Mouse (Mus musculus): Measurements from ENCODE around the gene Lyve1. TPM values are rescaled to one million over a fixed set of nuclear protein-coding genes. Genes with fewer than 3 reads are reported as not detected.

Gene Lyve1
- polyA plus RNA-seq, 1 experiment from 2014 or later, result 0.14 TPM

DNA sequence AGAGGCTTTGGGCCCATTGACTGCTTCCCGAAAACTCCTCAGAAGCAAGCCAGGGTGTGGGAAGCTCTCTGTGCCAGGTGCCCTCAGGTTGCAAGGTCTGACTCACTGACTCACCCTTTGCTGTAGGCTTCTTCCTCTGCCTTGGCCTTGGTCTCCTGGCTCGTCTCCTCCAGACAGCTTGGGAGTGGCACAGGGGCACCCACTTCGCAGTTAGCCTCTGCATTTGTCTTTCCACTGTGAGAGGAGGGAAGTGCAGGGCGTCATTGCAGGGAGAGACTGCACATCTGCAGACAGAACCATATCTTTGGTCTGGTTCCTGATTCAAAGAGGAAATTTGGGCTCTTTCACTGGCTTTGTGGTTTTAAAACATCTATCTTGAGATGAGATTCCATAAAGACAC lies 15.0 kb upstream of the Lyve1 start:
- WGBS, result 84% methylated on average over 4 of the region's 4 CpGs
- Histone ChIP-seq H3K36me3 (no peaks in the 10 kb centered on the region), H3K4me2 (no peak overlapping the region), H3K9ac (replicated peaks) (no peak overlapping the region), H3K4me3 (replicated peaks) (no peak overlapping the region), H3K4me1 (replicated peaks) (no peaks in the 10 kb centered on the region), H3K27ac (no peak overlapping the region), H3K9me3 (no peaks in the 10 kb centered on the region), H3K27me3 (no peaks in the 10 kb centered on the region)
- ATAC-seq (ENCODE audit: insufficient number of reproducible peaks, insufficient read depth, low FRiP score, low TSS enrichment, low read depth), result no peak

GRCm38 (mm10) chr7:110876965-110877364 lies 13.9 kb upstream of the Lyve1 start:
- no peak overlapping the region for H3K9ac ChIP-seq (replicated peaks)
- H3K4me3 ChIP-seq (replicated peaks), result no peak overlapping the region
- H3K4me1 ChIP-seq (replicated peaks), result peaks cover 5% of the 10 kb centered on the region; the same call in 1 of the 2 replicates
- no peak overlapping the region for H3K27ac ChIP-seq
- no peak for ATAC-seq (ENCODE audit: insufficient number of reproducible peaks, insufficient read depth, low FRiP score, low TSS enrichment, low read depth)
- H3K36me3 ChIP-seq, result no peaks in the 10 kb centered on the region
- H3K4me2 ChIP-seq, result no peak overlapping the region
- H3K27me3 ChIP-seq, result no peaks in the 10 kb centered on the region
- H3K9me3 ChIP-seq, result no peaks in the 10 kb centered on the region
- WGBS, result 78% methylated on average over 4 of the region's 4 CpGs

DNA sequence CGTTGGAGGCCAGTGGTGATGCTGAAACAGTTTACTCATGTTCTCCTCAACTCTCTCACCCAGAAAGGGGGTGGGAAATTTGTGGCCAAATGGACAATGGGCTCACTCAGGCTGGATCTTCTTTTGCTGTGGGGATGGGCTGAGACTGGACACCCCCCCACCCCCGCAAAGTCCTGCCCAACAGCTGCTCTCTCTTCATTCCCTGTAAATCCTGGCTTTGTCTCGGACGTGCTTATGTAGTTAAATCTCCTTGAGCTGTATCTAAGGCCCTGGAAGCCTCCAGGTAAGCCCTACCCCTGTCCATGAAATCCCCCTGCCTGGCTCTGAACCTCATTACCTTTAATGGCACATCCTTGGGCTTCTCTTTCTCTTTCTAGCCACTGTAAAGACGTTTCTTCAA lies 5.8 kb upstream of the Lyve1 start:
- Histone ChIP-seq H3K27ac (no peak overlapping the region), H3K4me2 (no peak overlapping the region), H3K27me3 (no peaks in the 10 kb centered on the region; the same call in 1 of the 2 replicates), H3K9me3 (no peaks in the 10 kb centered on the region), H3K4me3 (replicated peaks) (no peak overlapping the region), H3K36me3 (no peaks in the 10 kb centered on the region), H3K4me1 (replicated peaks) (peaks cover 10% of the 10 kb centered on the region; the same call in 1 of the 2 replicates), H3K9ac (replicated peaks) (no peak overlapping the region)
- WGBS, result 68% methylated on average over 5 of the region's 5 CpGs
- no peak for ATAC-seq (ENCODE audit: insufficient number of reproducible peaks, insufficient read depth, low FRiP score, low TSS enrichment, low read depth)

DNA sequence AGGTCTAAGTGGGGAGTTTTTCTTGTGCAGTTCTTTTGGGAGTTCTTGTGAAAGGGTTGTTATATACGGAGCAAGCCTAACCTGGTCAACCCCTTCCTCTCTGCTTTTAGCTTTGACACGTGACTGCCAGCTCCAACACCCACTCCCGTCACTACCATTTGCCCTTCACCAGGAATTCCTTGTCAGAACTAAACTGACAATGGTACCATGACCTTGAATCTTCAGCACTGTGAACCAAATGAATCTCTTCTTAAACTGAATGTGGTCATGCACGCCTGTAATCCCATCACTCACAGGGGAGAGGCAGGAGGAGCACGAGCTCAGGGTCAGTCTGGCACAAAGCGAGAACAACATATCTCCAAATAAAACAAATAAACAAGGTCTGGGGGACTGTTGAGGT lies 4.1 kb upstream of the Lyve1 start:
- Histone ChIP-seq H3K4me2 (no peak overlapping the region), H3K4me1 (replicated peaks) (0 out of 2 replicates have a peak, but pooled peaks cover 5% of the 10 kb centered on the region), H3K27me3 (no peaks in the 10 kb centered on the region; the same call in 1 of the 2 replicates), H3K9ac (replicated peaks) (no peak overlapping the region), H3K4me3 (replicated peaks) (no peak overlapping the region), H3K36me3 (no peaks in the 10 kb centered on the region), H3K9me3 (no peaks in the 10 kb centered on the region), H3K27ac (no peak overlapping the region)
- WGBS, result 85% methylated on average over 6 of the region's 6 CpGs
- ATAC-seq (ENCODE audit: insufficient number of reproducible peaks, insufficient read depth, low FRiP score, low TSS enrichment, low read depth), result no peak

- Histone ChIP-seq H3K27me3 (no peaks in the 10 kb centered on the region; the same call in 1 of the 2 replicates), H3K27ac (no peak overlapping the region), H3K4me1 (replicated peaks) (0 out of 2 replicates have a peak, but pooled peaks cover 4% of the 10 kb centered on the region), H3K4me3 (replicated peaks) (no peak overlapping the region), H3K4me2 (no peak overlapping the region), H3K36me3 (no peaks in the 10 kb centered on the region), H3K9me3 (no peaks in the 10 kb centered on the region), H3K9ac (replicated peaks) (no peak overlapping the region)
- 90% methylated on average over 3 of the region's 3 CpGs for WGBS
- ATAC-seq (ENCODE audit: insufficient number of reproducible peaks, insufficient read depth, low FRiP score, low TSS enrichment, low read depth), result no peak
Observed at GRCm38 (mm10) chr7:110866021-110866420, 3.0 kb upstream of the Lyve1 start.

GRCm38 (mm10) chr7:110865570-110865969 lies 2.5 kb upstream of the Lyve1 start:
- Histone ChIP-seq H3K9me3 (no peaks in the 10 kb centered on the region), H3K4me3 (replicated peaks) (no peak overlapping the region), H3K27me3 (no peaks in the 10 kb centered on the region; the same call in 1 of the 2 replicates), H3K27ac (no peak overlapping the region), H3K9ac (replicated peaks) (no peak overlapping the region), H3K36me3 (no peaks in the 10 kb centered on the region), H3K4me1 (replicated peaks) (0 out of 2 replicates have a peak, but pooled peaks cover 4% of the 10 kb centered on the region), H3K4me2 (no peak overlapping the region)
- WGBS, result 80% methylated on average over 6 of the region's 6 CpGs
- ATAC-seq (ENCODE audit: insufficient number of reproducible peaks, insufficient read depth, low FRiP score, low TSS enrichment, low read depth), result no peak

DNA sequence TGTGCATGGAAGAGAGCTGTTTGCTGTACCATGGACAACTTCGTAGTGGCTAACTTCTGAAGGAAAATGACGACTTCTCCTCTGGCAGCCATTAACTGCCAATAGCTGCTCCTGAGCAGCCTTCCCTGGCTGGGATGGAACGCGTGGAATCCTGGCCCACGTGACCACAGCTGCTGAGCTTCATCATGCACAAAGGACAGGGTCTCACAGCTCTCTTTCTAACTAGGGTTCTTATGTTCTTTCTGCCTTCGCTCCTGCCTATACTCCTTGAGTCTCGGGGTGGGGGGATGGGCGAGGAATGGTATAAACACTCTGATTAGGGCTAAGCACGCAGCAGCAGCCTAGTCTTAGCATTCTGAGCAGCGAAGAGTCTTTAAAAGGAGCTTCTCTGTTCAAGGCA lies 2.0 kb upstream of the Lyve1 start:
- H3K27me3 ChIP-seq, result no peaks in the 10 kb centered on the region; the same call in 1 of the 2 replicates
- no peak overlapping the region for H3K4me3 ChIP-seq (replicated peaks)
- no peaks in the 10 kb centered on the region for H3K36me3 ChIP-seq
- 0 out of 2 replicates have a peak, but pooled peaks cover 7% of the 10 kb centered on the region for H3K4me1 ChIP-seq (replicated peaks)
- no peak overlapping the region for H3K27ac ChIP-seq
- no peak overlapping the region for H3K4me2 ChIP-seq
- ATAC-seq (ENCODE audit: insufficient number of reproducible peaks, insufficient read depth, low FRiP score, low TSS enrichment, low read depth), result peak; percentile 80; the same call in 1 of the 2 replicates
- H3K9me3 ChIP-seq, result no peaks in the 10 kb centered on the region
- no peak overlapping the region for H3K9ac ChIP-seq (replicated peaks)
- 38% methylated on average over 10 of the region's 10 CpGs for WGBS

- Histone ChIP-seq H3K9ac (replicated peaks) (no peak overlapping the region), H3K27ac (no peak overlapping the region), H3K9me3 (no peaks in the 10 kb centered on the region), H3K4me1 (replicated peaks) (0 out of 2 replicates have a peak, but pooled peaks cover 6% of the 10 kb centered on the region), H3K4me3 (replicated peaks) (no peak overlapping the region), H3K27me3 (no peaks in the 10 kb centered on the region), H3K4me2 (no peak overlapping the region), H3K36me3 (no peaks in the 10 kb centered on the region)
- WGBS, result 56% methylated on average over 5 of the region's 5 CpGs
- ATAC-seq (ENCODE audit: insufficient number of reproducible peaks, insufficient read depth, low FRiP score, low TSS enrichment, low read depth), result no peak
Observed at GRCm38 (mm10) chr7:110860129-110860528, 2.9 kb downstream of the Lyve1 start.

DNA sequence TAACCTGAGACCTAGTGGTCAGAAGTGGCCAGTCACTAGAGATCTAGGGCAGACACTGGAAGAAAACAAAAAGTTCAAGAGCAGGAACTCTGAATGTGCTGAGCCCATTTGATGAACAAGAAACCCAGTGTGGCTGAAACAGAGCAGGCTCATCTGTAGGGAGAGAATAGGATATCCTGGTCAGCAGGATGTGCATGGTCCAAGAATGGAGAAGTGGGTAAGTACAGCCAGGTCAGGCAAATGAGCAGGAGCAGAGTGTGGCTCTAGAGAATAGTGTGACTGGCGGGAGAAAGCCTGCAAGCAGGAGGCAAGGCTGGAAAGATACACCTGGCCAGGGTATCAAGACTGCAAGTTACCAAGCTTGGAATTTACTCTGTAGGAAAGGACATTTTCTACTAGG lies 7.4 kb downstream of the Lyve1 start:
- H3K27me3 ChIP-seq, result no peaks in the 10 kb centered on the region
- ATAC-seq (ENCODE audit: insufficient number of reproducible peaks, insufficient read depth, low FRiP score, low TSS enrichment, low read depth), result no peak
- H3K4me3 ChIP-seq (replicated peaks), result no peak overlapping the region
- no peak overlapping the region for H3K4me2 ChIP-seq
- WGBS, result 67% methylated on average over 1 of the region's 1 CpGs
- H3K27ac ChIP-seq, result no peak overlapping the region
- no peaks in the 10 kb centered on the region for H3K36me3 ChIP-seq
- no peak overlapping the region for H3K9ac ChIP-seq (replicated peaks)
- 0 out of 2 replicates have a peak, but pooled peaks cover 5% of the 10 kb centered on the region for H3K4me1 ChIP-seq (replicated peaks)
- no peaks in the 10 kb centered on the region for H3K9me3 ChIP-seq

GRCm38 (mm10) chr7:110854927-110855546 lies 8.0 kb downstream of the Lyve1 start:
- no peak overlapping the region for H3K4me3 ChIP-seq (replicated peaks)
- H3K9me3 ChIP-seq, result no peaks in the 10 kb centered on the region
- H3K4me2 ChIP-seq, result no peak overlapping the region
- H3K9ac ChIP-seq (replicated peaks), result no peak overlapping the region
- no peak overlapping the region for H3K27ac ChIP-seq
- H3K4me1 ChIP-seq (replicated peaks), result 0 out of 2 replicates have a peak, but pooled peaks cover 3% of the 10 kb centered on the region
- WGBS, result 81% methylated on average over 8 of the region's 8 CpGs
- no peak for ATAC-seq (ENCODE audit: insufficient number of reproducible peaks, insufficient read depth, low FRiP score, low TSS enrichment, low read depth)
- H3K36me3 ChIP-seq, result no peaks in the 10 kb centered on the region
- H3K27me3 ChIP-seq, result no peaks in the 10 kb centered on the region

DNA sequence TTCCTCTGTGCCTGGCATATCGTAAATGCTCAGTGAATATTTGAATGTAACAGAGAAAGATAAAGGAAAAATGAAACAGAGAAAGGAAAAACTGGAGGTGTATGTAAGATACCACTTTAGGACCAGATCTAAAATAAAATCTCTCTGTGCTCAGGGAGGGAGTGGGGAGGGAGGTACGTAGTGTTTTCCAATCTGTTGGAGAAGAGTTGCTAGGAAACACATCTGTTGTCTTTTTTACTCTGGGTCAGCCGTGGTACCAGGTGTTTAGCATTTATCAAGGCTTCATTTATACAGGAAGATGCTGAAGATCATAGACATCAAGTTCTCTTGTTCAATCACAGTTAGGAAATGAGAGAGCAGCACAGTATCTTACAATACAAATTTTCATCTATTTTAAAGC lies 8.5 kb downstream of the Lyve1 start:
- Histone ChIP-seq H3K4me3 (replicated peaks) (no peak overlapping the region), H3K4me1 (replicated peaks) (0 out of 2 replicates have a peak, but pooled peaks cover 3% of the 10 kb centered on the region), H3K4me2 (no peak overlapping the region), H3K27ac (no peak overlapping the region), H3K9ac (replicated peaks) (no peak overlapping the region), H3K36me3 (no peaks in the 10 kb centered on the region), H3K9me3 (no peaks in the 10 kb centered on the region), H3K27me3 (no peaks in the 10 kb centered on the region)
- ATAC-seq (ENCODE audit: insufficient number of reproducible peaks, insufficient read depth, low FRiP score, low TSS enrichment, low read depth), result no peak
- WGBS, result 66% methylated on average over 3 of the region's 3 CpGs

DNA sequence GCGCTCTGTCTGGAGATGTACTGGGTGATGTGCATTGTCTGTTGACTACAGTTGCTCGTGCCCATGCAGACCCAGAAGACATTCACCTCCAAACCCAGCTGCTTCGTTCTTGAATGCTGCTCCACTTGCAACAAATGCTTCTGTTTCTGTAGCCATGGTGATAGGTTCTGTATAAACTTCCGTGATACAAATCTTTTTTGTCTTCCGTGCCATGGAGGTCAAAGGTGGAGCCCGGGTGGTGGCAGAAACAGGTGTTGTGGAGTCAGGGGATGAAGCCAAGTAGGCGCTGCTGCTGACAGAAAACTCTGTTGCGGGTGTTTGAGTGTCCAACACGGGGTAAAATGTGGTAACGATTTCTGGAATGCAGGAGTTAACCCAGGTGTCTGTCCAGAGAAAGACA lies 9.4 kb downstream of the Lyve1 start:
- 65% methylated on average over 10 of the region's 10 CpGs for WGBS
- H3K4me3 ChIP-seq (replicated peaks), result no peak overlapping the region

More for the DNA sequence above, 9.4 kb downstream of the Lyve1 start:
- Histone ChIP-seq H3K9ac (replicated peaks) (no peak overlapping the region), H3K36me3 (no peaks in the 10 kb centered on the region), H3K4me2 (no peak overlapping the region), H3K9me3 (no peaks in the 10 kb centered on the region), H3K4me1 (replicated peaks) (0 out of 2 replicates have a peak, but pooled peaks cover 3% of the 10 kb centered on the region), H3K27me3 (no peaks in the 10 kb centered on the region), H3K27ac (no peak overlapping the region)
- ATAC-seq (ENCODE audit: insufficient number of reproducible peaks, insufficient read depth, low FRiP score, low TSS enrichment, low read depth), result no peak
